Mouse (Mus musculus) MN1 (cell line): ENCODE results near the gene Lrp1.

Experiments
- DNase-seq: peaks from one replicate; pipeline ENCODE4 v3.0.0-alpha.2; 2016; ENCODE audit warnings: low spot score

Lrp1 gene

DNA sequence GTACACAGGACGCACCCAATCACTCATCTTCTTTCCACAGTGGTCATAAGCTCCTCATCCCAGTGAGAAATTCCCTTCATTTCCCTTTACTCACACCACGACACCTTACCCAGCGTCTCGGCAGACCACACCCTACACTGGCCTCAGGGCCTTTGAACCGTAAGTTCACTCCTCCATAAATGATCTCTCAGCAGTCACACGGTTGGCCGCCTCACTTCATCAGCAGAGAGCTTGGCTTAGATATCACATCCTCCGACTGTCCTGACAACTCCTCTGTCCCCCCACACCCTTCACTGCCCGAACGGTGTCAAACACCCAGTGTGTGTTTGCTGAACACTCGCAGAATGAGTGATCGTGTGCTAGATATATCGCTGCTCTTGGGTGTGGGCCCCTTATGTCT, 28.1 kb downstream of the Lrp1 start:
- no peak for DNase-seq

DNA sequence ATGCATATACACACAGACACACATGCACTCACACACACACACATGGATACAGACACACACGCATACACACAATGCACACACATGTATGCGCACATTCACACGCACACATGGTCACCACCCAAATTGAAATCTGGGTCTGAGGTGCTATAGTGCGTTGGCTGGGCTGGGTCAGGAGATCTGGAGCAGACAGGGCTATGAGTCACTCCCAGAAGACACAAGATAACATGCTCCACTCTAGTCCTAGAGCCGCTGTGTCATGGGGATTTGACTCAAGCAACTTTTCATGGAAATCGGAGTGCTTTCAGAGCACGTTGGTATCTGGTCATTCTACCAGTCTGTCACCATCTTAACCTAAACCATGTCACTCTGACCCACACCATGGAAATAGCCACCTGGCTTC, 28.5 kb downstream of the Lrp1 start:
- peak; percentile 22 for DNase-seq

DNA sequence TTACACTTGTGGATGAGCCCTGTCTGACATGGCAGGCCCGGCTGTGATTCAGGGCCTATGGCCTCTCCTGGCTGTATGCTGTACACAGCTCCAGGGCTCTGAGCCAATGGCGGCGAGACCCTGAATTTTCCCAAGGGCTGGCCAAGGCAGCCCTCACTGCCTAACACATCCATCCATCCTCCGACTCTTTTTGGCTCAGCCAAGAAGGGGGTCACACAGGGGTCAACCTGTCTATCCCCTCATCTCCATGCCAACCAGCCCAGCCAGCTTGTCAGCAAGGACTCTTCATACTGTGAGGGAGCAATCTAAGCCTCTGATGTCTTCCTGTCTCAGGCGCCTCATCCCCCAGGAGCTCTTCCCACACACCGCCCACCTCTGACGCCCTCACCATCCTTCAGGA, 29.4 kb downstream of the Lrp1 start:
- DNase-seq, result no peak

DNA sequence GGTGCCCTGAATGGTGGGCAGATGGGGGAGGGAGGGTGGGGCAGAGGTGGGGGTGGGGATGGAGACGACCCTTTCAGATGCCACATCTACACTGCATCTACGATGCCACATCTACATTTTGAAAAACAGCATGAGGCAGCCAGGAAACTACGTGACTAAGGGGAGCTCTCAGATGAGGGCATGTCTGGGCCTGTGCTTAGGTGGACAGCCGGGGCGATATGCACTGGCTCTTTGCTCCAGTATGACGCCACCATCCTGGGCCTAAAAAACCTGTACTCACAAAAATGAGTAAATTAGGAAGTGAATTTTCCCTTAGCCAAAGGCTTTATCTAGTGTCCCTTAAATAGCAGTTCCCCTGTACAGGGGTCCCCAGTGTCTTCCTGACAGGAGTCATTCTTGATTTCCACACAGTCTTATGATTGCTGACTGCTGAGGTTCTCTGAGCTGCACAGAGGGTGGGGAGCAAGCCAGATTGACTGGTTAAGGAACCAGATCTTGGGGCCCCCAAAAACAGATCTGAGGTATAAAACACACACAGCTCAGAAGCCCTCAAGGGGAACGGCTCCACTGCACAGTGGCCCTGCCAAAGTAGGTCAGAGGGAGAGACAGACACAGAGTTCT, 30.0 kb downstream of the Lrp1 start:
- no peak for DNase-seq

DNA sequence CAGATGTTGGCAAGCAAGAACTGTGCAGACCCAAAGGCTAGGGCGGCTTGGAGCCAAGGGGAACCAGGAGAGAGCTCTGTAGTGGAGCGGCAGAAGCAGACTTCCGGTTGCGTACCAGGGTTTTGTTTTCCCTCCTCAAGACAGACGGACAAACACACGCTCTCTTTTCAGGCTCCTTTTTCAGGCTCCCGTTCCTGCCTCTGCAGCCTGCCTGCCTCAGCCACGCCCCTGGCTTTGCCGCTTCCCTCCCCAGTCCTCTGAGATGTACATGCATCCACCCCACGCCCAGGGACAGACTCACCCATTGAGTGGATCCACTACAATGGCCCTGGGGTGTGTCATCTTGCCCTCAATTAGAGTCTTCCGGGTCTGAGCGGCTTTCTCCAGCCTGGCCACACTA, 30.7 kb downstream of the Lrp1 start:
- DNase-seq, result no peak

DNA sequence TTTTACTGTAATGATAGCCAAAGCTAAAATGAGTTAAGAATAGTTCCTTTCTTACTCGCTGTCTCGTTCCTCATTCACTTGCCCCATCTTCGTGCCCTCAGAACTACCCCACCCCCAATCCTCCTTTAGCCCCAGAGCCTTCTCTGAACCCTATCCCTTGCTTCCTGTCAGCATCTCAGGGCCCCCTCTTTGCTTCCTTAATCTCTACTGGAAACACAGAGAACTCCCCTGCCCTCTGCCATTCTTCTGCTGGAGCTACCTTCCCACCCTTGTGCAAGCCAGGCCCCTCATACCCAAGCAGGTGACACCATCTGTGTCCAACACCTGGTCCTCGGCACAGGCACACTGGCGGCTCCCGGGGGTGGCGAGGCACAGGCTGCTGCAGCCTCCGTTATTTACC, 33.2 kb downstream of the Lrp1 start:
- DNase-seq, result no peak

DNA sequence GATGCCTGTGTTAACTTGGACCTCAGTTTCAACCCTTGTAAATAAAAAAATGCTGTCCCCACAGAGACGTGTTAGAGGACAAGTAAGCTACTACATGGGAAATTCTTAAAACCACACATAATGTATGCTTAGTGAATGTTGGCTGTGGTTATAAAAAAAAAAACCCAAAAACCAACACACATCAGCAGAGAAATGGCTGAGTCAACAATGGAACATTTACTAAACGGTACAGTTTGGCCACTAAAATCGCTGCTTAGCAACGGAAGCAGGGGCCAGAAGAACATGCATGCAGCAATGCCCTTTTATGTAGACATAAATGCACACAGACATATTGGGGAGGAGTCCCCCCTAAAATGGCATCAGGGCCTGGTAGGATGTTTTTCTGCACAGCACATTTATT, 34.7 kb downstream of the Lrp1 start:
- DNase-seq, result no peak

DNA sequence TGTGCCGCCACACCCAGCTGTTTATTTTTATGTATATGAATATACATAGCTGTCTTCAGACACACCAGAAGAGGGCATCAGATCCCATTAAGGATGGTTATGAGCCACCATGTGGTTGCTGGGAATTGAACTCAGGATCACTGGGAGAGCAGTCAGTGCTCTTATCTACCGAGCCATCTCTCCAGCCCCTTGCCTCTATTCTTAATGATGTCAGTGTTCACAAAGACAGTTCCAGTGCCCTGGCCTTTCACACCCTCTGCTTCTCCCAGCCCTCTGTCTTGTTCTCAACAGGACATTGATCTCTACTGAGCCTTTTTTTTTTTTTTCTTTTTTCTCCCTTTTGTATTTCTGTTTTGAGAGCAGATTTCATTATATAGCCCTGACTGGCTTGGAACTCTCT, 35.4 kb downstream of the Lrp1 start:
- no peak for DNase-seq

DNA sequence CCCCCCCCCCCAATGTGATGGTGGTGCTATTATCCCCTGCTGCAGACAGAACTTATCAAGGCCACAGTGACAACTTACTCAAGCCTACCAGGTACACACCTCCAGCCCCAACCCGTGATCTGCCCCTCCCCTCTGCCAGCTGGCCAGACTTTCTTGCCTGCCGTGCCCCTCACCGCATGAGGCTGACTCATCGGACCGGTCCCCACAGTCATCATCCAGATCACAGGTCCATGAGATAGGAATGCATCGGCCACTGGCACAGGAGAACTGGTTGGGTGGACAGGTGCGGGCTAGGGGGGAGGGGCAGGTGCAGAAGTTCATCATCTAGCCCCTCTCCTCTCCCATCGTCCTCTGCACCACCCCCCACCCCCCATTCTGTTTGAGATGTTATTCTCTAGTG, 37.3 kb downstream of the Lrp1 start:
- no peak for DNase-seq

DNA sequence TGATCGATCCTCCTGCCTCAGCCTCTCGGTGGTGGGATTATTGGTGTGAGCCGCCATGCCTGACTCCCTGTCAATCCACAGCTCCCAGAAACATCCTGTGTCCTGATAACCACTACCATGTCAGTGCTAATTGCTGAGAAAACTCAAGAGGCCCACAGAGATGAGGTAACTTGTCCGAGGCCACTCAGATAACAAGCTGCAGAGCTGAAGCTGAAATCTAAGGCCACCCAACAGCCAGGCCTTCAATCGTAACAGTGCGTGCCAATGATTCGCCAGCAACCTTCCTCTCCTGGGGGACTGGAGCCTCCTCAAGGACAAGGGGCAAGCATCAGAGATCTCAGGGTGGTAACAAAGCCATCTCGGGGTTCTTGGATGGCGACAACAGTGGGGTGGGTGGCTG, 39.7 kb downstream of the Lrp1 start:
- DNase-seq, result no peak

DNA sequence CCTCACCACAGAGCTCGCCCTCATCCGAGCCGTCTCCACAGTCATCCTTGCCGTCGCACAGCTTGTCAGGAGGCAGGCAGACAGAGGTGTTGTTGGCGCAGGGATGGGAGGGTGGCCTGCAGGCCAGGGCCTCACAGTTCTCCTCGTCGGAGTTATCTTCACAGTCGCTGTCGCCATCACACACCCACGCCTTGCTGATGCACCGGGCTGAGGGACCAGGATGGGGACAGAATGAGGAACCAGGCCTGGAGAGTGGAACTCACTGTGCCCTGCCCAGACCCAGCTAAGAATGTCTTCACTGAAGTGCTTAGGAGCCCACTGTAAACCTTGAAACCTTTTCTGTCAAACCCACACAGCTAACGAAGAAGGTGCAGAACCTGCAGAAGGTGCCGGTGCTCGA, 43.0 kb downstream of the Lrp1 start:
- no peak for DNase-seq

DNA sequence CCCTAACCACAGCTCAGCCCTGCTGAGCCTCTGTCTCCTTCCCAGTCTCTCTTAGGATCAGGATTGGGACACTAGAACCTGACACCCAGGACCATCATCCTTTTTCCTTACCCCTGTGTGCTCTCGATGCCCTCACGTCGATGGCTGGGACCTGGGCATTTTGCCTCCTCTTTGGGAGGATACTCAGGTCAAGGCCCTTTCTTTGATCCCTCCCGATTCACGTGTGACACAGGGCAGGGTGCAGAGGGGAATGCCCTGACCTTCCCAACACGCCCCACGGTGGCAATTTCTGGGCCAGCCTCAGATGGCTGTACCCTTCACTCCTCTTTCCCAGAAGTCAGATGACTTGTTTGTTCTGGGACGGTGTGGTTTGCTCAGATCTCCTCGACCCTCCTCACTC, 43.8 kb downstream of the Lrp1 start:
- no peak for DNase-seq

DNA sequence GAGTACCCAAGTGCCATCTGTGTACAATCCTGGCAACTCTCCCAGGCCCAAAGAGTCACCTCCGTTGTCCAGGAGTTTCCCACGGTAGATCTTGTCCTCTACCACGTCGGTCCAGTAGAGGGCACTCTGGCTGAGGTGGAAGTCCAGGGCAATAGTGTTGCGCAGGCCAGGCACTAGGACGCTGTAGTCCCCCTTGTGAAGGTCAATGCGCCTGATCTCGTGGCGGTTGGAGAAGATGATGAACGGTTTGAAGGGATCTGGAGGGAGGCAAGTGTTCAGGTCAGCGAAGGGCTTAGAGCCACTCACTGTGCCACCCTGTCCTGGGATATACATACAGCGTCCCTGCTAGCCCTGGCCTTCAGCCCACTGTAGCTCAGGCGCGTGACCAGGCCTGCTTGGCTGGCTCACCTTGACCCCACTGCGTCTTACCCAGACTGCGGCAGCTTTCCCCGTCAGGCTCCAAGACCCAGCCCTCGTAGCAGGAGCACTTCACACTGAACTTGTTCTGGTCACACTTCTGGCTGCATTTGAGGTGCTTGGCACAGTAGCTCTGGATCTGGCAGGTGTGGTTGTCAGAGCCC, 44.5 kb downstream of the Lrp1 start:
- DNase-seq, result peak; percentile 64

DNA sequence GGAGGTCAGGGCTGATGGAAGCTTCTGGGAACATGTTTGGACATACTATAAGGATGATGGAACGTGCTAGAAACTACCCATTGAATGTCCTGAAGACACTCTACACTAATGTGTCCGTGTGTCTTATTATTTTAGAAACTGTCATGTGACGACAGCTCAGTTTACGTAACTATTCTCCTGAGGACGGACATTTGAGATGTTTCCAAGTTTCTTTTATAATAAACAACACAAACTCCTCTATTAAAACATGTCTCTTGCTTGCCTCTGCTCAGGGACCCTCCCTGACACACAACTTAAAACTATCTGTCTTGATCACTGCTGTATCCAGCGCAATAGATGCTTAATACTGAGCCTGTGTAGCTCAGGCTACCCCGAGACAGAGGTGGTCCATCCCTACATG, 45.2 kb downstream of the Lrp1 start:
- no peak for DNase-seq

DNA sequence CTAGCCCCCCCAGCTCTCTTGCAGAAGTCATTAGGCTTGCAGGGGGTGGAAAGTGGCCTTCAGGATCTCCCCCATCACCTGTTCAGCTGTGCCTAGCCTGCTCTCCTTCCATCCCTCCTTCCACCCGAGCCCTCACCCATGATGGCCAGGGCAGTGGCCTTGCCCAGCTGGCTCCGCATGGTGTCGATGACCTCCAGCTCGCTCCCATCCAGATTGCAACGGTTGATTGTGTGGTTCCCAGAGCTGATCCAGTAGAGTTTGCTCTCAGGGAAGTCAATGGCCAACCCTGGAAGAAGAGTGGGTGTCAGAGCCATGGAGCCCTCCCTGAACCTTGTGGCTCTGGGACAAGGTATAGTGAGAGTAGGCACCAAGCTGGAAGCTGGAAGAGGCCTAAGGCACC, 48.7 kb downstream of the Lrp1 start:
- no peak for DNase-seq

DNA sequence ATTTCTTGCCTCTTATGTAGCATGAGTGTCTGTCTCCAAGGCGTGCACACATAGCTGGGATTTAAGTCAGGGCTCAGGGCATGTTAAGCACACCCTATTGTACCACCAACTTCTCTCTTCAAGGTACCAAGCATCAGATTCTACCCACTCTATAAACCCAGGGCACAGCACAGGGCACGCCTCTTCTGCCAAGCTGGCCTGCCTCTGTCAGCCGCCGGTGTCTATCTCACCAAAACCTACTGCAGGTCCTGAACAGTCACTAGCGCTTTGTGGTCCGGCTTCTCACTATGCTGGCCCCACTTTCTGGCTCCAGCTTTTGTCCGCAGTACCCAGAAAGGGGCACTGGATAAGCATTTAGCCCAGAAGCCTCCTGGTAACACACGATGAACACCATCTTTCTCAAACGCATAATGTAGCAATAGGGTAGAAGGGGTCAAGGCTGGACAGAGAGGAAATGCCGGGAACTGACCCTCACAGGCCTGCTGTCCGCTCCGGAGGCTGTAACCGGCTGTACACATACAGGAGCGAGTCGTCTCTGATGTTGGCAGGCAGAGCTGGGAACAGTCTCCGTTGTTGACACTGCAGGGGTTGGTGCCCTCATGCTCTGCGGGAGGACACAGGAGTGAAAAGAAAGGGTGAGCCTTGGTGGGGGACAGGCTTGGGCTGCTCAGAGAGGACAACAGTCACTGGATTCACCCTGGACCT, 49.9 kb downstream of the Lrp1 start:
- no peak for DNase-seq

DNA sequence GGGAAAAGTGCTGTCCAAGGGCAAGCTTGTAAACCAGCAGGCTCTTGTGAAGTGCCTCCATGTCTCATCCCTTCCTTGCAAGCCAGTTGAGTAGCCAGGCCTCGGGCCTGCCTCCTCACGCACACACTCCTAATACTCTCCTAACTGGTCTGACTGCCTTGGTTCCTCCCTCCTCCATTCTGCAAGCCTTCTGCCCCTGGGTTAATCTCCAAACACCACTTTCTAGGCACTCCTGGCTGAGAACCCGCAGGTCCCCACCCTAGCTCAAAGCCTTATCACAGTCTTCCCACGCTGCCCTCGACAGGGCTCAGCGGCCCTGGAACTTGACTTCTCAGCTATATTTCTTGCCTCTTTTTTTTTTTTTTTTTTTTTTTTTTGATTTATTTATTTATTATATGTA, 50.6 kb downstream of the Lrp1 start:
- no peak for DNase-seq

DNA sequence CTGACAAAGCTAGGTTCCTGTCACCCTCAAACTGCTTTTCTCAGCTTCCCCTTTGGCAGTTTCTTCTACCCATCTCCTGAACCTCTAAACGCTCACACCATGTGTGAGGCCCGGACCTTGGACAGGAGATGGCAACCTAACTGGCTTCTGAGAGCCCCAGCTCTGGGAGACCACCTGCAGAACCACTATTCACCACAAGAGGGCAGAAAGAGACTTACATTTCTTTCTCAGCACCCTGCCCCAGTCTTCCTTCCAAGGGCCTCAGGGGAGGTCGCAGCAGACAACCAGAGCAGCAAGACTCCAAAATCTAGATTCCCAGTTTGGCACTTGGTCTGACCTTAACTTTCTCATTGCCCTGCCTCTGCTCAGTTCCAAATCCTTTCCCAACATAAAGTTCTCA, 51.5 kb downstream of the Lrp1 start:
- DNase-seq, result peak; percentile 75

DNA sequence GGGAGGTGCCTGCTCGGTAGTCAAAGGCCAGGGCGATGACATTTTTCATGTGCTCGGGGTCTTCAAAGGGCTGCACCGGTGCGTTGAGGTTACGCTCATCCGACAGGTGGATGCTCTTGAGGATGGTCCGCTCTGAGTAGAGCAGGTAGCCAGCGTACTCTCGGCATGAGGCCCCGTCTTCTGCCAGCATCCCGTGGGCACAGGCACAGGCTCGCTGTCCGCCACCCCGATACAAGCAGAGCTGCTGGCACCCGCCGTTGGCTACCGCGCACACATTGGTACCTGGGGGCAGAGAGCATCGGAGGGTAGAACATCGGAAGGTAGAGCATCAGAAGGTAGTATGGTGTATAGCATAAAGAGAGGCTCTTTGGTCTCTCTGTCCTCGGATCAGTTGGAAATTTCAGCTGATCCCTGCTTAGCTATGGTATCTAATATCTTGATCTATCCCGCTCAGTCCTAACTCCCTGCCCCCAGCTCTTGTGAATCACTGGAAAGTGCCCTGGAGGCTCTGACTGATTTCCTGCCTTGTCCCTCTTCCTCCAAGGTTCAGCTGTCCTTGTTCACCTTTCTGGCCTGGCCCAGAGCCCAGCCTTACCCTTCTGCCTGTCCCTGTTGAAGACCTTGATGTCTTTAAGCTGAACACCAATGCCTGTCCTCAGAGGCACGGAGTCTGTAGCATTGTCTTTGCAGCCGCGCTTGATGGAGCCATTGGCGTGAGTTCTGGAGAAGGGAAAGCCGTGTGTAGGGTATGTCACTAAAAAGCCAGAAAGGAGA, 54.2 kb downstream of the Lrp1 start:
- no peak for DNase-seq

DNA sequence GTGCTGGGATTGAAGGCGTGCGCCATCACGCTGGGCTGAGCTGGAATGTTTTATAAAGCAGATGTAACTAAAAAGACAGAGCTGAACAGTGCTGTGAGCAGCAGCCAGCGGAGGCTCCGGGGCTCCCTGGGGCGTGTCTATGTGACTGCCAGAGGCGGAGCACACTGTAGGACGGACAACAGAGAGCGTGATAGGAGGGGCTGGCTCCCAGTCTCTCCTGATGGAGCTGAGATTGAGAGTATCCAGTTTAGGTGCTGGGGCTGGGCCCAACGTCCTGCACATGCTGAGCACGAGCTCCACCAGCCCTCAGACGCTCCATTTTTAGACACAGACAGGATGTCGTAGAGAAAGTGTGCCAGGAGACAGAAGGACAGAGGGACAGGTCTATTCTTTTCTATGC, 56.6 kb downstream of the Lrp1 start:
- peak; percentile 13 for DNase-seq

DNA sequence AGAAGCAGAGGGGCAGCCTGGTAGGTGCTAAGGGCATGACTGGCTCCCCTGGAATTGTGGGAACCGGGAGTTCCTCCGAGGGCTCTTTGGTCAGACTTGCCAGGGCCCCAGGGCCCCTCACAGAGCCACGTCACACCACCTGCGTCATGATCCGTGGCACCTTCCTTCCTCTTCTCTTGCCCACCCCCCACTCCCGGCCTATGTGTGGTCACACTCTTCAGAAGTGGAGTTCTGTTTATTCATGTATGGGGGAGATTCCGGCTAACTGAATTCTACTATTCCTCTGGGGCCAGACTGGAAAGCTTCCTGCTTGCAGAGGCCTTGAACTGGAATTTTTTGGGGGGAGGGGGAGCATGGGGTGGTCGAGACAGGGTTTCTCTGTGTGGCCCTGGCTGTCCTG, 57.1 kb downstream of the Lrp1 start:
- DNase-seq, result no peak

DNA sequence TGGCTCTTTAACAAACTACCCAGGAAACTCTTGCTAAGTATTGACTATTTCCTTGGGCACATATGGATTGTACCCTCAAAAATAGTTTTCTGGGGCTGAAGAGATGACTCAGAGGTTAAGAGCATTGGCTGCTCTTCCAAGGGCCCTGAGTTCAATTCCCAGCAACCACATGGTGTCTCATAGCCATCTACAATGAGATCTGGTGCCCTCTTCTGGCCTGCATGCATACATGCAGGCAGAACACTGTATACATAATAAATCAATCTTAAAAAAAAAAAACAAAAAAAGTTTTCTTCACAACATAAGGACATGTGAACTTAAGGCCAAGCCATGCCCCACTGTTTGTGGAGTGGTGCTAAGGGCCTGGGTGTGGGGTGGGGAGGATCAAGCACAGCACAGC, 59.8 kb downstream of the Lrp1 start:
- no peak for DNase-seq

DNA sequence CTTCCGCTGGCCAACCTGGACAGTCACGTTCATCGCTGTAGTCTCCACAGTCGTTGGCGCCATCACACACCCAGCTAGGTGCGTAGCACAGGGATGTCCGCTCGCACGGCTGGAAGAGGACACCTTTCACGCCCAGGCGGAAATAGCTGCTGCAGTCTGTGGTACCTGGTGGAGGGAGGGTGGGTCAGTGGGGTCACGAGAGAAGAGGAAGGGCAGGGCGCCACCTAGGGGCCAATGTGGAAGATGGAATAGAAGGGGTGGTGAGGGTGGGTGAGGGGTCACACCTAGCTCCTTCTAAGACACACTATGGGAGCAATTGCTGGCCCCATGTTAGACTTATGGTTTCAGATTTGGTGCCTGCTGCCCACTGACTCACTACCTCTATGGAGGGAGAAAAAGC, 63.6 kb downstream of the Lrp1 start:
- DNase-seq, result no peak
